Mouse (Mus musculus): ENCODE results near the gene Hip1.

DNA sequence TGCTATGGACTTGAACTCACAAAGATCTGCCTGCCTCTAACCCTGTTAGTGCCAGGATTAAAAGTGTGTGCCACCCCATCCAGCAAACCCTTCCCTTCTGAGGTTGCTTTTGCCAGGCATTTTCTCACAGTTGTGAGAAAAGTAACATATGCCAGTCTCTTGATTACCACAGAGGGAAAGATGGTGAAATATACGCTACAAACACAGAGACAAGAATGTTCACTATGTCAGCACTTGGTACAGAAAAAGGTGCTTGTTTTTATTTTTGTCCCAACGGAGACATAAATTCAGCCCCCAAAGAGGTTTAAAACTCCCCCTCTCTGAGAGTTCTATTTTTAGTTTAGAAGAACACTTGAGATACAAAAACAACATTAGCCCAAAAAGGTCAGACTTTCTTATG lies 20.8 kb downstream of the Hip1 start:
- TF ChIP-seq POLR2A (IDR thresholded peaks at IDR 0.05; ENCODE audit: insufficient read depth, low read depth, low read length) (no peak), CTCF (IDR thresholded peaks at IDR 0.05) (no peak), EP300 (IDR thresholded peaks at IDR 0.05; ENCODE audit: insufficient read depth, low read depth, low read length) (no peak)

All from heart, adult 2 months (tissue).